Mouse (Mus musculus): Measurements from ENCODE around the gene 9230104L09Rik. TPM values are rescaled to one million over a fixed set of nuclear protein-coding genes. Genes with fewer than 3 reads are reported as not detected.

Gene 9230104L09Rik
- polyA plus RNA-seq (2015; fragmentation: Nextera tagmentation; extraction: Ambion mirVana): not detected in 2 replicates

DNA sequence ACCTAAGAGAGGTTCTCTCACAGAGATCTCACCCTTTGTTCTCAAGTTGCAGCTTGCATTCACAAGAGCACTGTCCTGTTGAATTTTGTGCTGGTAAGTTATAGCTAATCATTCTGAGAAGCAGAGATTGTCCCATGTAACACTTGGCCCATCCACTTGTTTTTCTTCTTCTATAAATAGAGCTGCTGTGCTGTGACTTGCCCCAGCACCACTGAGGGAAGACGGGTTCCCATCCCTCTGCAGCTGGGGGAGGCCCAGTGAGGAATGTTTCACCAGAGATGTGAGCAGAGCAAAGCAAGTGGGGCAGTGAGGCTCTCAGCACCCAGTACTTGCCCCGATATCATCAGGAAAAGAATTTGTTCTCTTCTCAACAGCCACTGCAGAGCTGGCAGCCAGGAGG is at the start of gene 9230104L09Rik:
Gene 9230104L09Rik (minus strand): TSS at position 73 of the 400 bp plus-strand sequence.

GRCm38 (mm10) chr2:148875335-148875811 is 10.5 kb upstream of the 9230104L09Rik start, which contains the start of gene Cst3:
TSS of gene Cst3 (minus strand) at chr2:148875692.

GRCm38 (mm10) chr2:148834912-148835311 is 29.9 kb downstream of the 9230104L09Rik start, which contains the start of gene Cst9:
TSS of gene Cst9 (plus strand) at chr2:148835147.

GRCm38 (mm10) chr2:148819909-148820308 is 44.9 kb downstream of the 9230104L09Rik start, which contains the start of gene Cst13:
TSS of gene Cst13 (plus strand) at chr2:148820081.

GRCm38 (mm10) chr2:148798485-148798884 is 66.4 kb downstream of the 9230104L09Rik start, which contains the start of gene Cst8:
TSS of gene Cst8 (plus strand) at chr2:148798785.

Other genes with a start within 250 kb of the 9230104L09Rik start
- 35.7 and 37.2 TPM in 2 replicates for gene Nxt1, start 192.4 kb downstream of the 9230104L09Rik start, polyA plus RNA-seq (2015; fragmentation: Nextera tagmentation; extraction: Ambion mirVana)
- gene Gzf1, start 184.0 kb downstream of the 9230104L09Rik start, polyA plus RNA-seq (2015; fragmentation: Nextera tagmentation; extraction: Ambion mirVana): 14.7 and 21.6 TPM in 2 replicates
- gene Napb, start 132.6 kb downstream of the 9230104L09Rik start, polyA plus RNA-seq (2015; fragmentation: Nextera tagmentation; extraction: Ambion mirVana): 97.4 and 109 TPM in 2 replicates
- not detected in 2 replicates for gene Cstl1, start 114.7 kb downstream of the 9230104L09Rik start, polyA plus RNA-seq (2015; fragmentation: Nextera tagmentation; extraction: Ambion mirVana)
- gene Cst11, start 93.5 kb downstream of the 9230104L09Rik start, polyA plus RNA-seq (2015; fragmentation: Nextera tagmentation; extraction: Ambion mirVana): not detected in 2 replicates
- gene 8030411F24Rik, start 83.0 kb downstream of the 9230104L09Rik start, polyA plus RNA-seq (2015; fragmentation: Nextera tagmentation; extraction: Ambion mirVana): not detected in 2 replicates
- gene Cst12, start 75.7 kb downstream of the 9230104L09Rik start, polyA plus RNA-seq (2015; fragmentation: Nextera tagmentation; extraction: Ambion mirVana): not detected in 2 replicates
- not detected in 2 replicates for gene Cst8, start 66.3 kb downstream of the 9230104L09Rik start, polyA plus RNA-seq (2015; fragmentation: Nextera tagmentation; extraction: Ambion mirVana)
- not detected in 2 replicates for gene Cst13, start 45.0 kb downstream of the 9230104L09Rik start, polyA plus RNA-seq (2015; fragmentation: Nextera tagmentation; extraction: Ambion mirVana)
- not detected in 2 replicates for gene Cst9, start 29.9 kb downstream of the 9230104L09Rik start, polyA plus RNA-seq (2015; fragmentation: Nextera tagmentation; extraction: Ambion mirVana)
- gene Cst3, start 10.7 kb upstream of the 9230104L09Rik start, polyA plus RNA-seq (2015; fragmentation: Nextera tagmentation; extraction: Ambion mirVana): 1,629 and 2,063 TPM in 2 replicates
- not detected in 2 replicates for gene Gm1330, start 138.2 kb upstream of the 9230104L09Rik start, polyA plus RNA-seq (2015; fragmentation: Nextera tagmentation; extraction: Ambion mirVana)
- not detected in 2 replicates for gene Gm10750, start 152.2 kb upstream of the 9230104L09Rik start, polyA plus RNA-seq (2015; fragmentation: Nextera tagmentation; extraction: Ambion mirVana)

Measured in neural tube, postnatal 0 days (tissue).